Mouse (Mus musculus) kidney, postnatal 4 days (tissue): ENCODE measurements at regions not wholly inside any gene's neighbourhood (a gene's known extent, or its start where the extent isn't known, plus 50 kb on each side); places are given as distances from the start of the nearest gene placed in this dataset.

ENCODE experiments used
- DNase-seq, 2 experiments: peaks; one replicate each; pipeline ENCODE4 v3.0.0; 2021; ENCODE audit warnings: mixed read lengths in 2 of 2

DNA sequence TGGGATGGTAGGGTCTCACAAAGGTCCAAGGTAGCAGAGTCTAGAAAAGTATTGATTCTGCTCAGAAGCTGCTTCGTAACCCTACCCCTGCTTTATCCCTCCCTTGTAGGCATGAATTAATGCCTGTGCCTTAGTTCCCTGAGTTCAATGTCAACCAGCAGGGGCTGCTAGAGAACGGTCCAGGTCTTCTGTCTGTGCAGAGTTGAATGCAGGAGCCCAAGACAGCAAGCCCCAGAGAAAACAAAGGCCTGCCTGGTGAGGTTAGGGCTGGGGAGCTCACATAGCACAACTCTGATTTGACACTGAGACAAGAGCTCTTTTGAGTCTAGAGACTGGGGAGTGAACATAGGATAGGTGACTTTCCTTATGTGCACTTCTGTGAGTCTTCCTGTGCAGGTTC, 56.6 kb downstream of the Olig3 start:
- DNase-seq: peak; percentile 13 to 21

DNA sequence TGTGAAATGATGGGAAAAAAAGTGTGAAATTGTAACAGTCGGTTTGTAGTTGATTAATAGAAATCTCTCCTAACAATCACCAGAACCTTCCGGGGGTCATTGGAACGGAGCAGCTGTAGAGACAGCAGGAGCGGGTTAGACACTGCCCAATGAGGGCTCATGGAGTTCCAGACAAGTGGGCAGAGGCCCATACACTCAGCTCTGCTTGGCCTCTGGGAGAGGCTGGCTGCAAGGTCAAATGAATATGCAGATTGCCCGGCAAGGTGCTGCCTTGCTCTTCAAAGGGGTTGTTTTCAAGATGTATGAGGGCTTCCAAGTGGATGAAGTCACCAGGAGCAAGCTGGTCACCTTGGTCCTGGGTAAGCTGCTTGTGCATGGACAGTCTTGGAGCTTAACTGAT, 57.6 kb downstream of the Olig3 start:
- DNase-seq: no peak

DNA sequence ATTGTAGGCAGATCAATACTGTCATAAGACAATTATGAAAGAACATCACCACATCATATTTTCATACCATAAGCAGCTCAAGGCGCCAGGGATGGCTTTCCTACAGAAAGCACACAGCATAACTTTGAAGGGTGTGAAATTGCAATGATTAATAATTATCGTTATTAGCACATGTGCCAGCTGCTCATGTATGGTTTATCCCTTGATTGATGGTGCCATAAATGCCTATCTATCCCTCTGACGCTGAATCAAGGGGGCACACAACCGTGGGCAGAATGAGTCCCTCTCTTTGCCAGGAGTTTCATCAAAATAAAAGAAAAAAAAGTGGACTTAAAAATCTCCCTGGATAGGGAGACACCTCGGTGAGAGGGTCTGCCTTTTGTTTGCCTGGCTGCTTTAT, 58.5 kb downstream of the Olig3 start:
- no peak for DNase-seq

DNA sequence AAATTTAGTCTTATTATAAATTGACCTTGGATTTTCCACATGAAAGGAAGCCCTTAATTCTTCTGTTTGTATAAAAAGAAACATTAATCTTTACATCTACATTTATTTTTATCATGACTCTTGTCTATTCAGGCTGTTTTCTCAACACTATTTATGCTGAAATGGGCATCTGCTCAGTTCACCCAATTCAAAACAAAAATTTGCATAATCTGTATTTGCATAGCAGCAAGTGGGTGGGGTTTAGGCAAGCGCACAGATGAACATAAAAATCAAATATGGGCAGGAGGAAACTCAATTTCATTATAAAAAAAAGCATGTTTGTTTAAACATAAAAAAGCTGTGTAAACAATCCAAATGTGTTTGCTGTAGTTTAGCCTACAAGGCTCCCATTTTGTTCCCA, 67.7 kb downstream of the Olig3 start:
- DNase-seq: no peak

DNA sequence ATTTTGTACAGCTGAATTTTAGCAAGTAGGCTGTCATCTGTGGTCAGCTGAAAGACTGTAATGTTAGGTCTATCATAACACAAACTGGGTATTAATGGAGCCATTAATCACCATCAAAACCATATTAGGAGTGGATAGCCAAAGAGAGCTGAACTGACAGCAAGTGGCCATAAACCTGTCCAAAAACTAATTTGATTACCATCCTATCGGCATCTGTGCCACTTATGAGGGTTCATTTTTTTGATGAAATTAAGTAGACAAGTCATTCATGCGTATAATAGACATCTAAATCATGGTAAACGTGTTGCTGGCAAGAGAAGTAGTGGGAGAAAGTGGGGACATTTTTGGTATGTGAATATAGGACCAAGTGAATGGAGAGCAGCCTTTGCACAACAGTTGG, 68.6 kb downstream of the Olig3 start:
- no peak for DNase-seq

DNA sequence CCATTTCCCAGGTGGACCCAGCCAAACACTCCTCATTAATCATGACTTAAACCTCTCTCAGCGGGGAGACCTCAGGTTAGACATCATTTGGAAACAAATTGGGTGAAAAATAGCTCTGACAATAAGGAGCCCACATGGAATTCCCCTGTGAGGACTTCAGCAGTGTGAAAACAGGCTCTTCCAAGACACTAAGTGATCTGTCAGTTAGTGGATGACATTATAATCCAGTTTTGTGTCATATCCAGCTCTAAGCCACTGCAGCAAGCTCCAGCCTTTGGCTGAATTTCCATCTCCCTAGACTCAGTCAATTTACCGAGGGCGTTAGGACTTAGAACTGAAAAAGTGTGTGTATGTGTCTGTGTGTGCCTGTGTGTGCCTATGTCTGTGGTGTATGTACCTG, 70.5 kb downstream of the Olig3 start:
- no peak for DNase-seq

DNA sequence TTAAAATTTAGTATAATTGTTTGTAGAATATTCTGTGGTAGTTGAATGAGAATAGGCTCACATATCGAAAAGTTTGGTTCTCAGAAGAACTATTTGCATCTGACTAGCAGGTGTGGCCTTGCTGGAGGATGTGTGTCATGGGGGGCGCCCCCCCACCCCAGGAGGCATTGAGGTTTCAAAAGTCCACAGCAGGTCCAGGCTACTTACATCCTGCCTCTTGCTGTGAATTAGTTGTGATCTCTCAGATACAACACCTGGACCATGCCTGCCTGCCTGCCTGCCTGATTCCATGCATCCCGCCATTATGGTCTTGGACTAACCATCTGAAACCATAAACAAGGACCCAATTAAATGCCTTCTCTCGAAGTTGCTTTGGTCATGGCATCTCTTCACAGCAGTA, 76.2 kb downstream of the Olig3 start:
- no peak for DNase-seq

DNA sequence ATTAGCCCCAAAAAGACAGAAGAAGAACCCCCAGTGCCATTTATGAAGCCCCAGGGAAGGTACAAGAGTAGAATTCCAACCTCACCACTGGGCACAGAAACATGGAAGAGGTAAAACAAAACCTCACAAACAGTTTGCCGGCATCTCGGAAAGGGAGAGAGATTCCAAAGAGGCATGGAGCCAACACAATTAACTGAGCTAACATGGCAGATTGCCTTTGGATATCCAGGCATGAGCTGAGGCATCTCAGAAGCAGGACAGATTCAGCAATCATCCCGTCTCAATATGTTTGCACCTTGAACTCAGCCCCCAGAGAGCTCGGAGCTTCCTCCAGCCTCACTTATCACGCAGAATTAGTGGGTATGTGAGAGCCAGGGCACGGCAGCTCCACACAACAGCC, 78.3 kb downstream of the Olig3 start:
- DNase-seq: no peak

DNA sequence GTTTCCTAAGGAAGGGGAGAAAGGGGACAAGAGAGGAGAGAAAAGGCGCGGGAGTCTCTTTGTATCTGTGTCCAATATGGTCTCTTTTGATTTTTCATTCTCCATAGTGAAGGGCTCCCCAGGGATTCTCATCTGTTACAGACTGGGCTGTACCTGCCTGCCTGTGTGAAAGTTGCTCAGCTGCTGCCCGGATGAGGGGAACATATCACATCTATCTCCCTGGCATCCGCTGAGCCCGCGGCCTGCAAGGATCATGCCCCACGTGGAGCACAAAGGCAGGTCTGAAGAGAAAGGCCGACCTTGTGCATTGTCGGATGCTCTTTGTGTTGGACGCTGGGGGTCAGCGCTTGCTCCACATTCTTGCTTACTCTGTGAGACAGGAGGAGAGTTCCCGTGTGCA, 85.5 kb downstream of the Olig3 start:
- DNase-seq: peak; percentile 9 to 27

DNA sequence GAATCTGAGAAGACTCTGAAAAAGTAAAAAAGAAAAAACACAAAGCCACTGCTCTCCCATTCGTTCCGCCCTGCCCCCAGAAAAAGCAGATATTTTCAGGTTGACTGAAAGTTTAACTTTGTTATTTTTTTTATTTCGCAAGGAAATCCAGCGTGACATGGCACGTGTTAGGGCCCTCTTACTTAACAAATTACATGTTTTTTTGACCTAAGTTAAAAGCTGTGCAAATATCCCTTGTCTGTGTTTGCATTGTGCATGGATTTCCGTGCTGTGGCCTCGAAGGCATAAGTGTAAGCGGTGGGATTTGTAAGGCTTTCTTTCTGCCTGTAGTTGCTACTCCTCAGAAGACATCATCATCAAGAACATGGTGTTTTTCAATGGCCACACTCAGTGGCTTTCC, 87.2 kb downstream of the Olig3 start:
- peak in 1 of 2 experiments; percentile 8 for DNase-seq

DNA sequence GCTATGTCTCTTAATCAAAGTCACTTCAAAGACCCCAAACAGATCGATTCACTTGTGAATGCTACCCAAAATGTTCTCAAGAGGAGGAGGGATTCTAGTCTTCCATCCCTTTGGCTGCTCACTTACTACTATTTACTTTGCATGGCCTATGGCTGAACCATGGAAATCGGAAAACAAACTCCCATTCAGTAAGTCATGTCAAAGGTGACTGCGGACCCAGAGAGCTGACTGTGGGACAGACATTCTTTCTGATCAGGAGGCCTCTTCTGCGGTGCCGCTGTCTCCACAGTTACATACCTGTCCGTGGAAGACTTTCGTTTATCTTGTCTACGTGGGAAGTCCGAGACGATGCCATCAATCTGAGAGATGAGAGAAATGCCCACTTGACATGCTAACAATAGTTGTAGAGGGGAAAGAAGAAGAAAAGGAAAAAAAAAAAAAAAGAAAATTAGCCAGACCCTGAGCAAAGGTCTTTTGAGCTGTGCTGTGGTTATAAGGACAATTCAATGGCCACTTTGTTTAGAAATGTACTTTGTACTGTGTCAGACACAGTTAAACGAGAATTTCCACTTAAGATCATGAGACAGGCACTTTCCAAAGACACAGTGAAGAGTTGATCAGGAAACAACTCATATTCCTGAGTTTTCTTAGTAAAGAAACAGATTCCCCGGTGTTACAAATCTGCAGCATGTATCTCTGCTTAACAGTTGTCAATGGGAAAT, 92.7 kb downstream of the Olig3 start:
- DNase-seq: no peak

DNA sequence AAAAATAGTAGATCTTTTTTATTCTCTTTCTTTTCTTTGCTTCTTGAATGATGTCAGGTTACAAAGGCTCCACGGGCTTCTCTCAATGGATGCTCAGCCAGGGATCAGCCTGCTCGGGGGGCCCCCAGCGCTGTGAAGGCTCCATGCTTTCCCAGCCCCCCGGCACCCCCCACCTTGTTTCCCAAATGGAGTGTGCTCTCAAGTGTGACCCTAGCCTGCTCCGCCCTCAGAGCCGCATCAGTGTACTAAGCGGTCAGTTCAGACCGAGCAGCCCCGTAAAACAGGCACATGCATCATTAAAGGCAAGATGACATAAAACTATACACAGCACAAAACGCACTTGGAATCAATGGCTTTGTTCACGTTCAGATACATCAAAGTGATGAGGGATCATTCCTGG, 102.7 kb downstream of the Olig3 start:
- DNase-seq: peak in 1 of 2 experiments; percentile 21

DNA sequence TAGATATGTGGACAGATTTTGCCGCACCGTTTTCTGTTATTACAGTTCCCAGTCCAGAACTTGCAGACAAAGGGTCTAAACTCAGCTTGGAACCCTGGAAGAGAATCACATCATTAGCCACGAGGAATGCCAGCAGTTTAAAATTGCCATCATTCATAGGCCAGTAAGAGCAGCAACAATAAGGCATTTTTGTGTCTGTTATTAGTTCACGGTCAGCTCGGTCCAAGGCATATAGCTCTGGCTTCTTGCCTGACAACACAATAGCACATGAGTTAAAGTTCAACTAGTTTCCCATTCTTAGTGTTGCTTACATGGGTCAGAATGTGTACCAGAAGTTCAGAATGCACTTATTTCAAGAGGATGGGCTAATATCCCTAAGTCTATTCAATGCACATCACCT, 103.4 kb downstream of the Olig3 start:
- no peak for DNase-seq

DNA sequence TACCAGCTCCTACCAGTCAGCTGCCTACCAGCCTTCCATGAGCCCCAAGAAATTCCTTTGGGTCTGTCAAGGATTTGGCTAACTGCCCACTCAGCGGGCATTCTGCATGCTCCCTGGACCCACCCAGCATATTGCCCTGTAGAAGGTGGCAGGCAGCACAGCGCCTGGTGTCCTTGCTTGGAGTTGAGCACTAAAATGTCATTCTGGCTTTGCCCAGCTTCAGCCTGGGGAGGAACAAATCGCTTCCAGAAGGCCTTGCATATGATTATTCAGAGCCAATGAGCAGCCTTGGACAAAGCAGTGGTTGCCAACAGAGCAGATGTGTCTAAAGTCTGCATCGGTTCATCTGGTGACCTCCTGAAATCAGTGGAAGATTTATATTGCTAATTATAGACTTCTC, 103.8 kb downstream of the Olig3 start:
- DNase-seq: peak; percentile 19 to 37

DNA sequence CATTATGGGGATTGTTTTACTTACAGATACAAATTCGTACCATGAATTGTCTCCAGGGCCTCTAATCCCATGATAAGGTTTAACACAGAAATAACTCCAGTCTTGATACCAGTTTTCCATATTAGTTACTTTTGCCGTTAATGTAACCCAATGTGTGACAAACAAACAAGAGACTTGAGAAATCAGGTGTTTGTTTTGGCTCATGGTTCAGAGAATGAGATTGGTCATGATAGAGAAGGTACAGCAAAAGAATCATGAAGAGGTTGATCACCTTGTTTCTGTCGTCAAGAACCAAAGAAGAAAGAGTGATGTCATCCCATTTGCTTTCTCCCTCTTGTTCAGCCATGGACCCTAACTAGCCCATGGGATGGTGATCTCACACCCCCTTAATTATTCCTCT, 107.5 kb downstream of the Olig3 start:
- DNase-seq: no peak

DNA sequence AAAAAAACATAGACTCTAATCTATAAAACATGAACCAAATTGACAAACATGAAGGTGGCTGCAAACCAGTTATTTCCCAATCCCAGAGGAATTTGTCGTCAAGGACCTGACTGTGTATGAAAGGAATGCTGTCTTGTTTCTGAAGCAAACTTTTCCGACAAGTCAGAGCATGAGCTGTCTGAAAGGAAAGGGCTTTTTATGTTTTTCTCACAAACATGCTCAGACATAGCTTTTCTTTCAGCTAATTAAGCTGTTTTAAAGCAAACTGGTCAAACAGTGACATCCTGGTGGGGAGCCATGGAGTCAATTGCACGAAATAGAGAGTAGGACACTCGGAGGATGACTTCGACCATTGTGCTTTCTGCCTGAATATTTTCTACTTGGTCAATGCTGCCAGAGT, 108.2 kb downstream of the Olig3 start:
- DNase-seq: no peak

DNA sequence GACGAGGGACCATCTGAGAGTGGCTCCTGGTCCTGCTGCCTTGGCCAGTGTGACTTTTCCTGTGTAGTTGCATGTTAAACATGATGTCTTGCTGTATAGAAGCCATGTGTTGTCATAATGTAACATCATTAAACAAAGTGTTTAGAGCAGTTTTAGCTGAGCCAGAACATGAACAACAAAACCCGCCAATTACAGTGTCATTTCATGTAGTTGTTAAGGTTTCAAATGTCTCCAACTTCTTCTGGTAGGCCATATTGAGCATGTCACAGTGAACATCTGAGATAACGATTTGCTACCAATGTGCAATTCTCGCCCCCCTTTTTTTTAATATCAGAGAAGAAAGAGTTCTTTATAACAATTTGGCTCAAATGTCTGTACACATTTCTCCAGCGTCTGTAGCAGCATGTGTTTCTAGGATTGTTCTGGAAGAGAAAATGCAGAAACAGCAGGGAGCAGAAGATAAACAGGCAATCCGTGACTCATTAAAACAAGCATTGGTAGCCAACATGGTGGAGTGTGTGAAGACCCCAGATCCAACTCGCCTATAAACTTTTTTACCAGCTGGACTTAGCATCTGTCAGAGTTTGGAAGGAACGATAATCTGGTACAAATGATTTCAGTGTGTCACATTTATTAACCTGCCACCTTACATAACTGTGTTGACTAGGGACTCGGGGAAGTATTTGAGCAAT, 115.2 kb downstream of the Olig3 start:
- no peak for DNase-seq

DNA sequence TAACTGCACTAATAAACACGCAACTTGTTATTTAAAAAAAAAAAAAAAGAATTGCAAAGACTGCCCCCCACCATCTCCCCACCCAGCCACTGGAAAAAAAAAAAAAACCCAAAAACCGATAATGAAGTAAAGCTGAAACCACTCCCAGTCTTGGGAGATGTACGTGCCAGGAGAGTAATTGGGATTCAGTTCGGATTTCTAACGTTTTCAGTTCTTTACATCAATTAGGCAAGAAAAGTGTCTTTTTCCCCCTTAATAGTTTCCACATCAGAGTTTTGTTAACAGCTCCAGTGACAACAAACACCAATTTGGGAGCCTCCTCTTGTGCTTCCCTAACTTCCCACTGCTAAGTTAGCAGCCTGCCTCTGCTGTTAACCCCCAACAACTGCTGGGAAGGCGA, 115.7 kb downstream of the Olig3 start:
- DNase-seq: no peak

DNA sequence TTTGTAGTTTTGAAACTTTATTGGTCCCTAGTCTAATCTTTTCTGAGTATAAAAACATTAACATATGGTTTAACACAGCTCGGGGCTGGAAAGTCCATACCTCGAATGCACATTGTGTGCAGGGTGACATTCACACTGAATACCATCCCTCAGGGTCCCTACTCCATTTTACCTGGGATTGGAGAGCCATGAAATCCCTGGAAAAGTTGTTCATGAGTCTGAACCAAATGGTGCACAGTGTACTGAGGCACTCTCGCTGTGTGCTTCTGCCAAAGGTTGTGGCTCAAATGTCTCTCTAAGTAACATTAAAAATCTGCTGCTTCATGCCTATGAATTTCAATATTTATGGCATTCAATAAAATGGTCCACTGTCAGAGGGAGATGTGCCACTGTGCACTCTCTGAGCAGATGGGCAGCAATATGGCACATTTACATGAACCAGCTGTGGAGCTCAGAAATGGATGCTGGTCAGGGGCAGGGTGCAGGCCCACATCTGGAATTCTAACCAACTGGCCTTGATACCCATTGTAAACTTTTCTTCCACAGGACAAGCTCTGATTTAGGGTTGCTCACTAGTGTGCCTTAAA, 116.7 kb downstream of the Olig3 start:
- no peak for DNase-seq

DNA sequence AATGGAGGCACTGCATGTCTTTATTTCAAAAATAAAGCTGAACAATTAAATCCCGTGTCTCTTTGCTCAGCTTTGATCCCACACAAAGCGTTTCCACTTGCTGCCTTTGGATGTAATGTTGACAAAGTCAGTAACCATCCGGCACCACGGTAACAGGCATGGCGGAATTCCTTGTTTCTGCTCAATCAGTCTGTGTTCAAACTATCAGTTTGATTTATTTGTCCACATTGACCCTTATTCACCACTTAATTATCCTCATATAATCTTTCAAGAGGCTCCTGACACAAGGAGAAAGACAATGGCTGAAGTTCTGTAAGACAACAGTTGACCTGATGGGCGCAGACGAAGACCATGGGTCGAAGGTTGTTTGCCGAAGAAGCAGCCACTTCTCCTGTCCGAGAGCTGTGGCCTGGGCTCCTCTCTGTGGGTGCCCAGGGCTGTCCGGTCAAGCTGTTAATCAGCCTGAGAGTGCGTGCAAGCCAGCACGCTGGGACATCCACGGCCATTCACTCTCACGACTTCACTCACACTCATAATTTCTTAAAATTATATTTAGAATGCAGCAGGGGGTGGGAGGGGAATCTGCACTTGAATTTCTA, 106.1 kb upstream of the Ifngr1 start:
- DNase-seq: no peak

DNA sequence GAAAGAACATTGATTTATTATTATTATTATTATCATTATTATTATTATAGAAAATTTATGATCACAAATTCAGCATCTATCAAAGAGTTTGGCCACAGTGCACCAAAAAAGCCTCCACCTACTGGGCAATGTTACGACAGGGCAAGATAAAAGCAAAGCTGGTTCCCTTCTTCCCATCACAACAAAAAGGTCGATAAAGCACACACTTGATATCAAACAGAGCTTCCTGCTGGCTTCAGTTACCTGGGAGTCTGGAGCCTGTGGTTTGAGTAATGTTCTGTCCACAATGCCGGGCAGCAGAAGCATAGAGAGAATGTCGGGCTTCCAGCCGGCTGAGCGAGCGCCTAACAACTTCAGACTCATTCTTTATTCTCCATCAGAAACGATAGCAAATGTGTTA, 101.2 kb upstream of the Ifngr1 start:
- DNase-seq: no peak

DNA sequence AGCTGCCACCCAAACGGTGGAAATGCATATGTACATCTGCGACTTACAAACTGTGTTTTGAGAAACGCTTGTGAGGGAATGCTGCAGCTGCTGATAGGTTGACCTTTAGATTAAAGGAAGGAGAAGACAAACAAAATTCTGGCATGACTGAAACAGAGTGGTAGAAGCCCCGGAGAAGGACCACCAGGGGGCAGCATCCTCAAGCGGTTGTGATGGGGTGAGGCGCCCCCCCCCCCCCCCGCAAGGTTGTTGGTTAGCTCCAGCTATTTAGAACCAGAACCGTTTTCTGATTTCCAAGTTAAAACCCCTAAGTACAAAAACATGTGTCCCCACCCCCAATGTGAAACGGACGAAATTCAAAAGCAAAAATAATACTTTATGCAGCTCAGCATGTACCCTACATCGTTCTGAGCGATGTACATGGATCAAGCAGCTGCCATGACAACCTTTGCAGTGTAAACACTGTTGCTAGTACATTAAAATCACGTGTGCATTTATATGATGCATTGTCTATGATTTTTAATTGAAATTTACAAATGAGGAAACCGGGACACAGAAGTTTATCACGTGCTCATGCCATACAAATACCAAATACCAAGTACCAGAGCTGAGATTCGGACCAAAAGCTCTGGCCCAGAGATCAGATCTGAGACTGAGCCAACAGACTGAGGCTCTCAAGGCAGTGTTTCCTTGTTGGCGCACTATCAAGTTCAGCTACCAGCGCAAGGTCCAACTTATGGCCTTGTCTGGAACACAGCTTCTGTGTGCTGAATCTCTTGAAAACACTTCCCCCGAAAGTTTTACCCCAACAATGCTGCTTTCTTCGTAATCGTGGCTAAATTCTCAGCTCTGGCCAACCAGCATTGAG, 100.0 kb upstream of the Ifngr1 start:
- DNase-seq: peak; percentile 84
